Mouse (Mus musculus): ENCODE results near the gene Lmx1a. TPM values are rescaled to one million over a fixed set of nuclear protein-coding genes. Genes with fewer than 3 reads are reported as not detected.

The Lmx1a gene
- polyA plus RNA-seq, 1 experiment from 2014 or later: 0.05 TPM

GRCm38 (mm10) chr1:167831601-167832000 lies 142.6 kb downstream of the Lmx1a start:
- H3K4me2 ChIP-seq (replicated peaks; ENCODE audit: low read depth, low read length): no peak overlapping the region
- WGBS: 86% methylated on average over 3 of the region's 3 CpGs
- ATAC-seq (ENCODE audit: low FRiP score, low TSS enrichment): no peak
- no peaks in the 10 kb centered on the region for H3K9me3 ChIP-seq (ENCODE audit: low read length)
- H3K27ac ChIP-seq (ENCODE audit: low read length): no peak overlapping the region
- no peaks in the 10 kb centered on the region for H3K36me3 ChIP-seq (ENCODE audit: insufficient read depth, low read length)
- H3K9ac ChIP-seq (replicated peaks; ENCODE audit: low read length): no peak overlapping the region
- H3K27me3 ChIP-seq (ENCODE audit: insufficient read depth, low read length): no peaks in the 10 kb centered on the region
- no peaks in the 10 kb centered on the region for H3K4me1 ChIP-seq (ENCODE audit: insufficient read depth, low read length)
- H3K4me3 ChIP-seq (ENCODE audit: low read length): no peak overlapping the region

GRCm38 (mm10) chr1:167854801-167855200 lies 165.8 kb downstream of the Lmx1a start:
- 71% methylated on average over 4 of the region's 4 CpGs for WGBS
- no peak for ATAC-seq (ENCODE audit: low FRiP score, low TSS enrichment)
- H3K9ac ChIP-seq (replicated peaks; ENCODE audit: low read length): no peak overlapping the region
- H3K27ac ChIP-seq (ENCODE audit: low read length): no peak overlapping the region
- no peaks in the 10 kb centered on the region for H3K36me3 ChIP-seq (ENCODE audit: insufficient read depth, low read length)
- H3K9me3 ChIP-seq (ENCODE audit: low read length): no peaks in the 10 kb centered on the region
- no peak overlapping the region for H3K4me2 ChIP-seq (replicated peaks; ENCODE audit: low read depth, low read length)
- H3K4me3 ChIP-seq (ENCODE audit: low read length): no peak overlapping the region
- H3K27me3 ChIP-seq (ENCODE audit: insufficient read depth, low read length): no peaks in the 10 kb centered on the region
- H3K4me1 ChIP-seq (ENCODE audit: insufficient read depth, low read length): no peaks in the 10 kb centered on the region

DNA sequence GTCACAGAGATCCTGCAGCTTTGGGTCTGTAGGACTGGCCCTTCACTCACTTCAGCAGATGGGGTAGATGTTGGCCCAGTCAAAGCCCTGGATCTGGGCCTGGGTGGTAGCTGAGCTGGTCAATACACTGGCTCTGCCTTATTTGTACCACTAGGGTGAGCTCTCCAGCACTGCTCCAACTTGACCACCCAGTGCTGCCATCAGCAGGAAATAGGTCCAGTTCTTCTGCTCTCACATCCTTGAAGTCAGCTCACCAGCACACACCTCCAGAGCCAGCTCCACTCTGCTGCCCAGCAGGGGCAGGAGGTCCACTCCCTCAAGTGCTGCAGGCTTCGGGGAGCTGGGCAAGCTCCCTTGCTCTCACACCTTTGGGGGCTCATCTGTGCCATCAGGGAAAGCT lies 183.0 kb downstream of the Lmx1a start:
- 0 out of 2 replicates have a peak, but pooled peaks have one; percentile 54 for ATAC-seq (ENCODE audit: low FRiP score, low TSS enrichment)
- Histone ChIP-seq H3K27me3 (ENCODE audit: insufficient read depth, low read length) (no peaks in the 10 kb centered on the region), H3K4me3 (ENCODE audit: low read length) (no peak overlapping the region), H3K9me3 (ENCODE audit: low read length) (no peaks in the 10 kb centered on the region), H3K36me3 (ENCODE audit: insufficient read depth, low read length) (no peaks in the 10 kb centered on the region), H3K4me2 (replicated peaks; ENCODE audit: low read depth, low read length) (no peak overlapping the region), H3K4me1 (ENCODE audit: insufficient read depth, low read length) (0 out of 2 replicates have a peak, but pooled peaks cover 4% of the 10 kb centered on the region), H3K9ac (replicated peaks; ENCODE audit: low read length) (no peak overlapping the region), H3K27ac (ENCODE audit: low read length) (no peak overlapping the region)
- 74% methylated on average over 1 of the region's 1 CpGs for WGBS

- 0 out of 2 replicates have a peak, but pooled peaks cover 4% of the 10 kb centered on the region for H3K4me1 ChIP-seq (ENCODE audit: insufficient read depth, low read length)
- H3K27me3 ChIP-seq (ENCODE audit: insufficient read depth, low read length): no peaks in the 10 kb centered on the region
- H3K9ac ChIP-seq (replicated peaks; ENCODE audit: low read length): no peak overlapping the region
- WGBS: 35% methylated on average over 3 of the region's 3 CpGs
- no peak overlapping the region for H3K4me2 ChIP-seq (replicated peaks; ENCODE audit: low read depth, low read length)
- H3K9me3 ChIP-seq (ENCODE audit: low read length): no peaks in the 10 kb centered on the region
- H3K36me3 ChIP-seq (ENCODE audit: insufficient read depth, low read length): no peaks in the 10 kb centered on the region
- no peak overlapping the region for H3K4me3 ChIP-seq (ENCODE audit: low read length)
- H3K27ac ChIP-seq (ENCODE audit: low read length): no peak overlapping the region
- ATAC-seq (ENCODE audit: low FRiP score, low TSS enrichment): no peak
Observed at GRCm38 (mm10) chr1:167874099-167874498, 185.1 kb downstream of the Lmx1a start.

- Histone ChIP-seq H3K4me3 (ENCODE audit: low read length) (no peak overlapping the region), H3K27ac (ENCODE audit: low read length) (no peak overlapping the region), H3K4me2 (replicated peaks; ENCODE audit: low read depth, low read length) (no peak overlapping the region), H3K9ac (replicated peaks; ENCODE audit: low read length) (no peak overlapping the region), H3K4me1 (ENCODE audit: insufficient read depth, low read length) (0 out of 2 replicates have a peak, but pooled peaks cover 4% of the 10 kb centered on the region), H3K9me3 (ENCODE audit: low read length) (no peaks in the 10 kb centered on the region), H3K36me3 (ENCODE audit: insufficient read depth, low read length) (no peaks in the 10 kb centered on the region), H3K27me3 (ENCODE audit: insufficient read depth, low read length) (no peaks in the 10 kb centered on the region)
- ATAC-seq (ENCODE audit: low FRiP score, low TSS enrichment): no peak
- 59% methylated on average over 4 of the region's 4 CpGs for WGBS
Observed at GRCm38 (mm10) chr1:167877931-167878330, 188.9 kb downstream of the Lmx1a start.

DNA sequence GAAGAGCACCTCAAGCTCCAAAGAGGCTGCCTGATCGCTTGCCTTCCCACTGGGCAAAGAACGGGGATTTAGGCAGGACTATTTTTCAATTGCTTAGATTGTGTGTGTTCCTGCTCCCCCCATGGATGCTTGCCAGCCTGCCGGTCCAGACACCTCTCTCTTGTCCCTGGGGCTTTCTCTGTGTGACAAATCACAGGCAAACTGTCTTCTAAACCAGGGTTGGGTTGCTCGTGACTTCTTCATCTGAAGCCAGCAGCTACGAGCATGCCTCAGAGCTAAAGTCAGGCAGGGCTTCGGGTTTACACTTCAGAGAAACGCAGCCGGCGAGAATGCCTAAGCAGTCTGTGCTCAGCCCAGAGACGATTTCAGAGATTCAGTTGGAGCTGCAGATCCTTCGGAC lies 189.3 kb downstream of the Lmx1a start:
- Histone ChIP-seq H3K36me3 (ENCODE audit: insufficient read depth, low read length) (no peaks in the 10 kb centered on the region), H3K4me3 (ENCODE audit: low read length) (no peak overlapping the region), H3K4me1 (ENCODE audit: insufficient read depth, low read length) (0 out of 2 replicates have a peak, but pooled peaks cover 4% of the 10 kb centered on the region), H3K9ac (replicated peaks; ENCODE audit: low read length) (no peak overlapping the region), H3K27ac (ENCODE audit: low read length) (no peak overlapping the region), H3K27me3 (ENCODE audit: insufficient read depth, low read length) (no peaks in the 10 kb centered on the region), H3K4me2 (replicated peaks; ENCODE audit: low read depth, low read length) (no peak overlapping the region), H3K9me3 (ENCODE audit: low read length) (no peaks in the 10 kb centered on the region)
- 71% methylated on average over 11 of the region's 11 CpGs for WGBS
- no peak for ATAC-seq (ENCODE audit: low FRiP score, low TSS enrichment)

DNA sequence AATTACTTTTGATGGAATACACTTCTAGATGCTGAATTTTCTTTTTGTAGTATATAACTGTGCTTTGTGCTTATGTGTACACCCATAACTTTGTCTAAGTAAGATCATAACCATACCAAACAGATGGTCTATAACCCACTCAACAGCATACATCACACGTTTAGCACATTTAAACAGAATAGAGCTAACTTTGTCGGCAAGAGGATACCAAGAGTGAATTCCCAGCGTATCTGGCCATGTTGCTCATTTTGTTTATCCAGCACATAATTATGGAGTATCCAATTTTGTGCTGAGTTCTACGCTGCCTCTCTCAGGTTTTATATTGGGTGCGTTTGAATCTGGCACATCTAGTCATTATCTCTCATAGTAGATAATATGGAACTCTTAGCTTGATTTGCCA lies 196.7 kb downstream of the Lmx1a start:
- H3K27ac ChIP-seq (ENCODE audit: low read length): no peak overlapping the region
- peaks cover 7% of the 10 kb centered on the region for H3K27me3 ChIP-seq (ENCODE audit: insufficient read depth, low read length)
- no peak overlapping the region for H3K9ac ChIP-seq (replicated peaks; ENCODE audit: low read length)
- 95% methylated on average over 5 of the region's 5 CpGs for WGBS
- H3K4me1 ChIP-seq (ENCODE audit: insufficient read depth, low read length): no peaks in the 10 kb centered on the region
- ATAC-seq (ENCODE audit: low FRiP score, low TSS enrichment): no peak
- H3K36me3 ChIP-seq (ENCODE audit: insufficient read depth, low read length): no peaks in the 10 kb centered on the region
- H3K4me3 ChIP-seq (ENCODE audit: low read length): no peak overlapping the region
- no peak overlapping the region for H3K4me2 ChIP-seq (replicated peaks; ENCODE audit: low read depth, low read length)
- no peaks in the 10 kb centered on the region for H3K9me3 ChIP-seq (ENCODE audit: low read length)

DNA sequence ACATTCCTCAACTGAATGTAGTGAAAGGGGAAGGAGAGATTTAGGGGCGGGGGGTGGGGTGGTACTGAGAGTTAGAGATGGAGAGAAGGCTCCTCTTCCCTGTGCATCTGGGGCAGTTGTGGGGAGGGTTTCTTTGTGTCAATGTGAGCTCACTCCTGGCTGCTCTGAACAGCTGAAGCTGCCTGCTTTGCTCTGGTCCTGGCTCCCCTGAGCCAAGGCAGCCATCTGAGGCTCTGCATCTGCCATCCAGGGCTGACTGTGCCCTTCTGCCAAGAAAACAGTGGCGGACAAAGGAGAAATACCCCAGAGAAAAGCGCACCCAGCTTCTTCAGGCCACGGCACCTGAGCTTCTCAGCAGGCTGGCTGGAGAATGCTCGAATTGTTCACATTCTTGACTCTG lies 199.1 kb downstream of the Lmx1a start:
- no peak for ATAC-seq (ENCODE audit: low FRiP score, low TSS enrichment)
- H3K27ac ChIP-seq (ENCODE audit: low read length): no peak overlapping the region
- H3K36me3 ChIP-seq (ENCODE audit: insufficient read depth, low read length): no peaks in the 10 kb centered on the region
- H3K4me1 ChIP-seq (ENCODE audit: insufficient read depth, low read length): no peaks in the 10 kb centered on the region
- 79% methylated on average over 5 of the region's 5 CpGs for WGBS
- 0 out of 2 replicates have a peak overlapping the region, but pooled peaks have one; percentile 47 for H3K4me2 ChIP-seq (replicated peaks; ENCODE audit: low read depth, low read length)
- H3K9ac ChIP-seq (replicated peaks; ENCODE audit: low read length): no peak overlapping the region
- 0 out of 2 replicates have a peak overlapping the region, but pooled peaks have one; percentile 21 for H3K4me3 ChIP-seq (ENCODE audit: low read length)
- H3K27me3 ChIP-seq (ENCODE audit: insufficient read depth, low read length): peaks cover 7% of the 10 kb centered on the region
- no peaks in the 10 kb centered on the region for H3K9me3 ChIP-seq (ENCODE audit: low read length)

DNA sequence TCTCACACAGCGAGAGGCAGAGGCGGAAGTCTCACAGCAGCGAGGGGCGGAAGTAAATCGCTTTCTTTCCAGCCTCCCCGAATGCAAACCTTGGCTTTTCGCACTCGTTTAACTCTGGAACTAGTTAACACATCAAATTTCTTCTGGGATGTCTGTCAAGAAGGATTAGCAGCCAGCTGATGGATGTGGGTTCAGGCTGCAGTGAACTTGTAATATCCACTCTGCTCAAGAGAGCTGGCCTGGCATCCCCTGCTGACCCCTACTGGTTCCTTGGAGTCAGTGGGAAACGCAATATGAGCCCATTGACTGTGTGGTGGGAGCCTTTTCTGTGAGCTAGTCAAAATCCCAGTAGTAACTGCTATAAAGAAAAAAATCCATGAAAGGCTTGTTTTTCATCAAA lies 199.8 kb downstream of the Lmx1a start:
- H3K4me3 ChIP-seq (ENCODE audit: low read length): peak overlapping the region; percentile 21; the same call in 1 of the 2 replicates
- peak overlapping the region; percentile 47 for H3K4me2 ChIP-seq (replicated peaks; ENCODE audit: low read depth, low read length)
- no peaks in the 10 kb centered on the region for H3K4me1 ChIP-seq (ENCODE audit: insufficient read depth, low read length)
- peaks cover 7% of the 10 kb centered on the region for H3K27me3 ChIP-seq (ENCODE audit: insufficient read depth, low read length)
- peak overlapping the region; percentile 14; the same call in 1 of the 2 replicates for H3K9ac ChIP-seq (replicated peaks; ENCODE audit: low read length)
- 23% methylated on average over 9 of the region's 9 CpGs for WGBS
- H3K27ac ChIP-seq (ENCODE audit: low read length): no peak overlapping the region
- ATAC-seq (ENCODE audit: low FRiP score, low TSS enrichment): no peak
- no peaks in the 10 kb centered on the region for H3K36me3 ChIP-seq (ENCODE audit: insufficient read depth, low read length)
- no peaks in the 10 kb centered on the region for H3K9me3 ChIP-seq (ENCODE audit: low read length)

- Histone ChIP-seq H3K27ac (ENCODE audit: low read length) (no peak overlapping the region), H3K9me3 (ENCODE audit: low read length) (no peaks in the 10 kb centered on the region), H3K4me1 (ENCODE audit: insufficient read depth, low read length) (no peaks in the 10 kb centered on the region), H3K9ac (replicated peaks; ENCODE audit: low read length) (no peak overlapping the region), H3K27me3 (ENCODE audit: insufficient read depth, low read length) (no peaks in the 10 kb centered on the region), H3K4me3 (ENCODE audit: low read length) (no peak overlapping the region), H3K4me2 (replicated peaks; ENCODE audit: low read depth, low read length) (no peak overlapping the region), H3K36me3 (ENCODE audit: insufficient read depth, low read length) (no peaks in the 10 kb centered on the region)
- 27% methylated on average over 7 of the region's 7 CpGs for WGBS
- ATAC-seq (ENCODE audit: low FRiP score, low TSS enrichment): peak; percentile 59
Observed at GRCm38 (mm10) chr1:167896234-167896633, 207.2 kb downstream of the Lmx1a start.
